Mouse (Mus musculus) testis, adult 2 months (tissue): ENCODE measurements at regions not wholly inside any gene's neighbourhood (a gene's known extent, or its start where the extent isn't known, plus 50 kb on each side); places are given as distances from the start of the nearest gene placed in this dataset.

Source experiments
- H3K27ac ChIP-seq: fragments of 200-500 bp; 2 replicates; pipeline ENCODE4 v1.5.1; 2012; ENCODE audit warnings: low read depth, low read length; ENCODE audit not compliant: control insufficient read depth, insufficient read depth
- H3K27me3 ChIP-seq: fragments of 200-500 bp; 2 replicates; pipeline ENCODE4 v1.6.1; 2012; ENCODE audit warnings: mild to moderate bottlenecking, low read length, moderate library complexity; ENCODE audit not compliant: control insufficient read depth, insufficient read depth
- H3K36me3 ChIP-seq: fragments of 200-500 bp; 2 replicates; pipeline ENCODE4 v1.6.1; 2012; ENCODE audit warnings: mild to moderate bottlenecking, low read length; ENCODE audit not compliant: control insufficient read depth, insufficient read depth
- H3K4me1 ChIP-seq: fragments of 200-500 bp; 2 replicates; pipeline ENCODE4 v1.6.1; 2012; ENCODE audit warnings: low read length; ENCODE audit not compliant: control insufficient read depth, insufficient read depth
- H3K4me3 ChIP-seq: fragments of 200-500 bp; 2 replicates; pipeline ENCODE4 v1.5.1; 2012; ENCODE audit warnings: low read depth, mild to moderate bottlenecking, low read length, moderate library complexity, mixed read lengths; ENCODE audit not compliant: control insufficient read depth
- CTCF ChIP-seq: fragments of 200-500 bp; IDR thresholded peaks from 2 replicates; pipeline ENCODE4 v1.5.1; 2012; ENCODE audit warnings: low read depth, mild to moderate bottlenecking, inconsistent platforms, low read length, moderate library complexity; ENCODE audit not compliant: control insufficient read depth, insufficient read depth, insufficient replicate concordance
- POLR2A ChIP-seq: fragments of 200-500 bp; IDR thresholded peaks from 2 replicates; pipeline ENCODE4 v1.6.1; 2012; ENCODE audit warnings: low read depth, mild to moderate bottlenecking, inconsistent platforms, low read length, moderate library complexity; ENCODE audit not compliant: control insufficient read depth

DNA sequence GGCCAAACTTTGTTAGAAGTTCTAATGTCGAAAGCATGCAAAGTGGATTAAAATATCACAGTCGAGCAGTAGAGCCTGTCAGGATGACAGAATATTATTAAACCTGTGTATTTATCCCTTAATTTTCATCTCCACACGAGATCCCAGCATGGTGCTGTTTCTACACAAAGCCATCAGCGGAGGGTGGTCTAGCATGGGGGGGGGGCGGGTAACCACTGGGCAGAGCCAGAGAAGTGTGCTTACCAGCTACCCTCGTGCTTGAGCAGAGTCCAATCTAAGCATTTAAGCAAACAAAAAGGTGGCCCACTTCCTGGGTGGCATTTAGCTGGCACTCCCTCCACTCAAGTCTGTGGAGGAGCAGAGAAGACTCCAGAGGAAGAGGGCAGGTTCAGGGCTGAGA, 217.1 kb upstream of the Vstm2b start:
- no peaks in the 10 kb centered on the region for H3K4me1 ChIP-seq
- H3K36me3 ChIP-seq: no peaks in the 10 kb centered on the region
- H3K4me3 ChIP-seq: no peak overlapping the region
- H3K27me3 ChIP-seq: no peaks in the 10 kb centered on the region
- H3K27ac ChIP-seq: no peak overlapping the region
- TF ChIP-seq POLR2A (no peak), CTCF (no peak)

DNA sequence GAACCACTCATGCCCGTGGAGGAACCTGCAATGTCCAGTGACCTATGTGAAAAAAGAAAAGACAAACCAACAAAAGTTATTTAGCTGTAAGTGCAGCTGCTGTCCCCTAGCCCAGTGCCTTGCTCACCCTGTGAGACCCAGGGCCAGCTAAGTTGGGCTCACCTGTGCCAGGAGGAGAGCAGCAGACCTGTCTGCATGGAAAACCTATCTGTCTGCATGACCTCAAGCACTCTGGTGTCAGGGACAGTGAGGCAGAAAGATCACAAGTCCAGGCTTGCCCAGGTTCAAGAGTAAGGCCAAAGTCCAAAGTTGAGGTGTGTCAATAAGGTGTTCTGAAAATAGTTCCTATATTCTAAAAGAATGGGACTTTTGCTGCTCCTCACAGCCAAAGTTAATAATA, 215.0 kb upstream of the Vstm2b start:
- no peaks in the 10 kb centered on the region for H3K27me3 ChIP-seq
- TF ChIP-seq CTCF: no peak
- no peak for TF ChIP-seq POLR2A
- no peak overlapping the region for H3K27ac ChIP-seq
- no peak overlapping the region for H3K4me3 ChIP-seq
- H3K36me3 ChIP-seq: no peaks in the 10 kb centered on the region
- H3K4me1 ChIP-seq: no peaks in the 10 kb centered on the region

DNA sequence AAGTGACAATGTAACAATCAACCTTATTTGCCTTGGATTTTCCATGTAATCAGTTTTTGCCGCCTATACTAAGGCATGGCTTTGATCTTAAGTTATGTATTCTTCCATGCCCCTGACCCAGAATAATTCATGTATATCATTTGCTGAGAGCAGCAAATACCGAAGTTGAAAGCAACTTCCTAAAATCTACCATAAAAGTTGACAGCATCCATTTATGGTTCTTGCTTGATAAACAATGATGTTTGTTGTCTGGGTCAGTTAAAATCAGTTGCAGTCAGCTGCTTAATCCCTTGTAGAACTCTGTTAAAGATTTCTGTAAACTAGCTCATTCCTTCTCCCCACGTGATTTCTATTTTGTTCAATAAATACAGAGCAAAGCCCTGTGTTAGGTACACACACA, 214.5 kb upstream of the Vstm2b start:
- no peaks in the 10 kb centered on the region for H3K27me3 ChIP-seq
- H3K4me1 ChIP-seq: no peaks in the 10 kb centered on the region
- TF ChIP-seq POLR2A (no peak), CTCF (no peak)
- H3K4me3 ChIP-seq: no peak overlapping the region
- H3K36me3 ChIP-seq: no peaks in the 10 kb centered on the region
- H3K27ac ChIP-seq: no peak overlapping the region

DNA sequence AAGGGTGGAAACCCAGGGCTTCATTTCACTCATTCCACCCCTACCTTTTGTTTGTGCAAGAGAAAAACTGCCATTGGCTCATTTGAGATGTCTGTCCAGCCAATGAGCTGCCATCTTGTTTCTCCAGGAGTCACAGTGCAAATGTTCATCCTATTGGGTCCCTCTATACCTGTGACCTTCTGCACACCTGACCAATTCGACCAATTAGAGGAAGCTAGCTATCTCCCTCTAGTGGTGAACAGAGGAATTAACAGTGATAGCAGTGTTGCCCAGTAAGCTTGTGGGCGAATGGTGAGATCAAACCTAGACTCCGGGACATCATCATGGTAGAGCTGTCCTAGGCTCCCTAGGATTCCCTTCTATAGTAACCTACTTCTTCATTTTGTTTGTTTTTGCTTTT, 211.1 kb upstream of the Vstm2b start:
- no peaks in the 10 kb centered on the region for H3K4me1 ChIP-seq
- H3K36me3 ChIP-seq: no peaks in the 10 kb centered on the region
- H3K4me3 ChIP-seq: no peak overlapping the region
- H3K27ac ChIP-seq: no peak overlapping the region
- H3K27me3 ChIP-seq: no peaks in the 10 kb centered on the region
- TF ChIP-seq CTCF: peak; percentile 24; the same call in 1 of the 2 replicates
- TF ChIP-seq POLR2A: no peak

DNA sequence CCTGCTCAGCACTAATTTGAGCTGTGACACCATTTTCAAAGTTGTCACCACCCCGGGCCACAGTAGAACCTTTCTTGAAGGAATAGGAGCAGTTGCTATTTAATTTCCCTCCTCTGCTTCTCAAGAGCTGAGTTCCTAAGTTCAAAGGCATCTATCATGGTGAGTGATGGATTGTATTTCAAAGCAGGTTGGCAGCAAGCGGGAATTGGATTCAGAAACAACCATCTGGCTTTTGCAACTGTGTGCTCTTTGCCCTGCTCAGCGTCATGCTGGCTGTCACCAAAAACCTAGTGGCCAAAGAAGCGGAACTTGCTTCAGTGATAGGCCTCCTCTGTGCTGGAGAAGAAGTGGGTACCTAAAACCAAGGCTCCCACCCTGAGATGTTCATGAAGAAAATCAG, 209.6 kb upstream of the Vstm2b start:
- H3K27me3 ChIP-seq: no peaks in the 10 kb centered on the region
- no peaks in the 10 kb centered on the region for H3K4me1 ChIP-seq
- H3K36me3 ChIP-seq: no peaks in the 10 kb centered on the region
- no peak for TF ChIP-seq POLR2A
- no peak overlapping the region for H3K4me3 ChIP-seq
- H3K27ac ChIP-seq: no peak overlapping the region

DNA sequence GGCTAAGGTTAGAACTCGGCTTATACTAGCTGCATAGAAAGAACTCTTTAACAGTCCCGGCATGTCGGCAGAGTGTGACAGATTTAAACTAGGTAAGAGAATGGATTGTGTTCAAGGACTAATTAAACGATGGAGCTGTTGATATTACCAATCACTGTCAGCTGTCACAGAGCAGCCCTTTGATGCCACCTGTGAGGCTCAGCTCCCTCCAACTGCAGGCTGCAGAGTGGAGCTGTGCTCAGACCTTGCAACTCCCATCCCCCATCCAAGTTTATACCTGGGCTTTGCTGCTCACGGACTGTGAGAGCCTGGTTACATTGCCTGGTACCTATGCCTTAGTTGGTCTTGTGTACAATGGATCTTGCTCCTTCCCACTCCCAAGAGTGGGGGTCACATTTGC, 204.4 kb upstream of the Vstm2b start:
- Histone ChIP-seq H3K4me3 (no peak overlapping the region), H3K27ac (no peak overlapping the region), H3K36me3 (no peaks in the 10 kb centered on the region), H3K4me1 (no peaks in the 10 kb centered on the region), H3K27me3 (no peaks in the 10 kb centered on the region)
- no peak for TF ChIP-seq POLR2A
- no peak for TF ChIP-seq CTCF

DNA sequence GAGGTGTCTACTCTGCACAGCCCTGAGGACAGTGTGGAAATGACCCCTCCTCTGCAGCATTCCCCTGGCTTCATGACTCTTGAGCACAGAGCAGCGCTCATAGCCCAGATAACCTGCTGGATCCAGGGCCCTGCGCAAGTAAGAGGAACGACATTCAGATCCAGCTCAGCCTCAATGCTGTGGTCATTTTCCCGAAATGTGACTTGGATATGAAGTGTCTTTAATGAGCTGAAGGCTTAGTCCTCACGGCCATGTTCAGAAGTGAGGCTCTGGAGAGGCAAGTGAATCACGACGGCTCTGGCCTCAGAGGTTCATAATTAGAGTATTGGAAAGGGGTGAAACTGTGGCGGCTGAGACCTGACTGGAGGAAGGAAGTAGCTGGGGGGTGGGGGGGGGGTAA, 200.6 kb upstream of the Vstm2b start:
- H3K36me3 ChIP-seq: no peaks in the 10 kb centered on the region
- H3K4me1 ChIP-seq: no peaks in the 10 kb centered on the region
- TF ChIP-seq CTCF: no peak
- no peak for TF ChIP-seq POLR2A
- no peaks in the 10 kb centered on the region for H3K27me3 ChIP-seq
- H3K4me3 ChIP-seq: no peak overlapping the region
- H3K27ac ChIP-seq: no peak overlapping the region

DNA sequence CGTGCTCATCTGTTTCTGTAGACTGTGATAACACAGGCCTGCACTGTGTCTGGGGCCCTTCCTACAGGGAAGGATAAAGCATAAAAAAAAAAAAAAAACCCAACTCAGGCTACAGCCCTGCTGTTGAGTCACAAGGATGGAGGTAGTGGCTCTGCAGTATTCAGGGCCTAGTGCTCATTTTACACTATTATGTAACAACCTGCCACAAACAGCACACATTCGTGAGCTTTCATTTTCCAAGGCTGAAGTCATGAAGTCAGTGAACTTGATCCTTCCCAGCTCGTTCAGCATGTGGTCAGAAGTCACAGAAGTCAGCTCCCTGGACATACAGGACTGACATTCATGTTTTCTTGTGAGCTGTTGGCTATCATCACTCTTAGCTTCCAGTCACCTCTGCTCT, 199.8 kb upstream of the Vstm2b start:
- no peak for TF ChIP-seq POLR2A
- TF ChIP-seq CTCF: no peak

More for the DNA sequence above, 199.8 kb upstream of the Vstm2b start:
- no peaks in the 10 kb centered on the region for H3K4me1 ChIP-seq
- no peaks in the 10 kb centered on the region for H3K27me3 ChIP-seq
- no peak overlapping the region for H3K4me3 ChIP-seq
- no peaks in the 10 kb centered on the region for H3K36me3 ChIP-seq
- no peak overlapping the region for H3K27ac ChIP-seq
